Mouse (Mus musculus) olfactory bulb, adult 2 months (tissue): Measurements from ENCODE around the gene Lmf1. TPM values are rescaled to one million over a fixed set of nuclear protein-coding genes. Genes with fewer than 3 reads are reported as not detected.

Experiments
- H3K27ac ChIP-seq: fragments of 200-500 bp; 2 replicates; pipeline ENCODE4 v1.5.1; 2012; ENCODE audit warnings: low read depth, low read length; ENCODE audit not compliant: insufficient read depth
- H3K4me1 ChIP-seq: fragments of 200-500 bp; 2 replicates; pipeline ENCODE4 v1.6.1; 2012; ENCODE audit warnings: low read length; ENCODE audit not compliant: control insufficient read depth, insufficient read depth
- H3K4me3 ChIP-seq: fragments of 200-500 bp; 2 replicates; pipeline ENCODE4 v1.5.1; 2012; ENCODE audit warnings: mild to moderate bottlenecking, low read depth, low read length, moderate library complexity; ENCODE audit not compliant: insufficient read depth
- CTCF ChIP-seq: fragments of 200-500 bp; IDR thresholded peaks from 2 replicates; pipeline ENCODE4 v1.5.1; 2012; ENCODE audit warnings: low read depth, mild to moderate bottlenecking, low read length, moderate library complexity; ENCODE audit not compliant: insufficient read depth
- POLR2A ChIP-seq: fragments of 200-500 bp; IDR thresholded peaks from 2 replicates; pipeline ENCODE4 v1.6.1; 2012; ENCODE audit warnings: mild to moderate bottlenecking, low read depth, low read length, moderate library complexity; ENCODE audit not compliant: insufficient read depth
- WGBS: fragments of 180-500 bp; shearing (Covaris S2); methylation state at CpG from one replicate; pipeline ENCODE4 v1.1.7; 2018; 5-methylcytosine and 5-hydroxymethylcytosine counted together
- polyA plus RNA-seq: library from polyadenylated mRNA; stranded (reverse); fragments of >200 nt; gene quantifications from 2 replicates; pipeline ENCODE4 v1.2.4, GENCODE M21; 2012; ENCODE audit warnings: low replicate concordance; ENCODE audit not compliant: missing spikeins, insufficient read depth, insufficient read length

Lmf1 gene
- polyA plus RNA-seq, 1 experiment: not detected

- 57% methylated on average over 7 of the region's 7 CpGs for WGBS
- no peak for TF ChIP-seq POLR2A
- TF ChIP-seq CTCF: no peak
These were observed 107.4 kb downstream of the Lmf1 start for GRCm38 (mm10) chr17:25686323-25686722.

GRCm38 (mm10) chr17:25688922-25689321, 110.0 kb downstream of the Lmf1 start:
- Histone ChIP-seq H3K4me1 (no peaks in the 10 kb centered on the region), H3K4me3 (no peak overlapping the region), H3K27ac (no peak overlapping the region)
- 81% methylated on average over 4 of the region's 4 CpGs for WGBS
- TF ChIP-seq POLR2A (no peak), CTCF (no peak)

More at GRCm38 (mm10) chr17:25686323-25686722, 107.4 kb downstream of the Lmf1 start:
- Histone ChIP-seq H3K27ac (no peak overlapping the region), H3K4me1 (no peaks in the 10 kb centered on the region), H3K4me3 (no peak overlapping the region)

GRCm38 (mm10) chr17:25696263-25696662, 117.4 kb downstream of the Lmf1 start:
- 67% methylated on average over 1 of the region's 1 CpGs for WGBS
- H3K27ac ChIP-seq: no peak overlapping the region
- no peak for TF ChIP-seq POLR2A
- no peak for TF ChIP-seq CTCF
- H3K4me1 ChIP-seq: no peaks in the 10 kb centered on the region
- no peak overlapping the region for H3K4me3 ChIP-seq

GRCm38 (mm10) chr17:25698446-25698845, 119.6 kb downstream of the Lmf1 start:
- 15% methylated on average over 7 of the region's 7 CpGs for WGBS
- Histone ChIP-seq H3K4me3 (no peak overlapping the region), H3K4me1 (no peaks in the 10 kb centered on the region), H3K27ac (no peak overlapping the region)
- TF ChIP-seq CTCF: peak; percentile 23; the same call in 1 of the 2 replicates
- TF ChIP-seq POLR2A: no peak

- H3K4me1 ChIP-seq: no peaks in the 10 kb centered on the region
- H3K27ac ChIP-seq: no peak overlapping the region
- TF ChIP-seq CTCF (no peak), POLR2A (no peak)
- WGBS: 64% methylated on average over 9 of the region's 9 CpGs
- H3K4me3 ChIP-seq: no peak overlapping the region
These were observed 122.1 kb downstream of the Lmf1 start for GRCm38 (mm10) chr17:25700863-25701496.

GRCm38 (mm10) chr17:25709994-25710393, 131.1 kb downstream of the Lmf1 start:
- no peak overlapping the region for H3K4me3 ChIP-seq
- 96% methylated on average over 2 of the region's 2 CpGs for WGBS
- no peak overlapping the region for H3K27ac ChIP-seq
- TF ChIP-seq CTCF: no peak
- no peak for TF ChIP-seq POLR2A
- no peaks in the 10 kb centered on the region for H3K4me1 ChIP-seq

GRCm38 (mm10) chr17:25711136-25711535, 132.3 kb downstream of the Lmf1 start:
- no peaks in the 10 kb centered on the region for H3K4me1 ChIP-seq
- WGBS: 81% methylated on average over 4 of the region's 4 CpGs
- no peak for TF ChIP-seq CTCF
- no peak for TF ChIP-seq POLR2A

More at GRCm38 (mm10) chr17:25711136-25711535, 132.3 kb downstream of the Lmf1 start:
- H3K4me3 ChIP-seq: no peak overlapping the region
- no peak overlapping the region for H3K27ac ChIP-seq

Other genes starting within 250 kb of the Lmf1 start
- gene Tpsab1, start 233.5 kb upstream of the Lmf1 start, polyA plus RNA-seq: not detected in 2 replicates
- not detected in 2 replicates for gene Tpsb2, start 212.8 kb upstream of the Lmf1 start, polyA plus RNA-seq
- gene Tpsg1, start 209.8 kb upstream of the Lmf1 start, polyA plus RNA-seq: not detected in 2 replicates
- gene Cacna1h, start 145.3 kb upstream of the Lmf1 start, polyA plus RNA-seq: not detected in 2 replicates
- gene Tekt4, start 124.5 kb upstream of the Lmf1 start, polyA plus RNA-seq: not detected in 2 replicates
- gene Sstr5, start 81.8 kb upstream of the Lmf1 start, polyA plus RNA-seq: not detected in 2 replicates
- not detected in 2 replicates for gene Sox8, start 8.4 kb upstream of the Lmf1 start, polyA plus RNA-seq
- not detected in 2 replicates for gene Gng13, start 138.1 kb downstream of the Lmf1 start, polyA plus RNA-seq
- not detected in 2 replicates for gene Chtf18, start 148.3 kb downstream of the Lmf1 start, polyA plus RNA-seq
- not detected in 2 replicates for gene Rpusd1, start 148.6 kb downstream of the Lmf1 start, polyA plus RNA-seq
- not detected in 2 replicates for gene Mslnl, start 157.0 kb downstream of the Lmf1 start, polyA plus RNA-seq
- gene Msln, start 175.3 kb downstream of the Lmf1 start, polyA plus RNA-seq: not detected in 2 replicates
- not detected in 2 replicates for gene Narfl, start 194.7 kb downstream of the Lmf1 start, polyA plus RNA-seq
- not detected in 2 replicates for gene Haghl, start 206.6 kb downstream of the Lmf1 start, polyA plus RNA-seq
- gene Ccdc78, start 207.5 kb downstream of the Lmf1 start, polyA plus RNA-seq: not detected in 2 replicates
- gene Fam173a, start 213.8 kb downstream of the Lmf1 start, polyA plus RNA-seq: not detected in 2 replicates
- gene AC134908.4, start 216.6 kb downstream of the Lmf1 start, polyA plus RNA-seq: not detected in 2 replicates
- gene Metrn, start 218.1 kb downstream of the Lmf1 start, polyA plus RNA-seq: not detected in 2 replicates
- gene Fbxl16, start 230.0 kb downstream of the Lmf1 start, polyA plus RNA-seq: not detected in 2 replicates
- not detected in 2 replicates for gene Wdr24, start 244.5 kb downstream of the Lmf1 start, polyA plus RNA-seq
- not detected in 2 replicates for gene Jmjd8, start 249.8 kb downstream of the Lmf1 start, polyA plus RNA-seq